Mouse (Mus musculus): ENCODE measurements around the gene BC052040.

The BC052040 gene

DNA sequence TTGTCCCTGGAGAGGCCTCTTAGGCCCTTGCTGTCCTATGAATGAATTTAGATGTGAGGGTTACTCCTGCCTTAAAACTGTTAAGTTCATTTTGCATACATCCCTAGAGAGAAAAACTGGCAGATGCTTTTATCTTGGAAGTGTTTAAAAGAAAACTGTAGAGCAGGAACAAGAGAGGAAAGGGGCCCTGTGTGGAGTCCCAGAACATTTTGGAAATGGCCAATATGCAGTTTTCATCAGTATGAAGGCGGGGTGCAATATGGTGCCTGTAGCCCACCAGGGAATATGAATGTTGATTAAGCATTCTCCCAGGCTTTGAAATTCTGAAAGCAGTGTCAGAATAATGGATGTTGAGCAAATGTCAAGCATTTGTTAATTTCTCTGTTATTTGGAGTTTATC is 19.8 kb downstream of the BC052040 start:
- DNase-seq (ENCODE audit: low spot score in 2 of 2) = no peak

DNA sequence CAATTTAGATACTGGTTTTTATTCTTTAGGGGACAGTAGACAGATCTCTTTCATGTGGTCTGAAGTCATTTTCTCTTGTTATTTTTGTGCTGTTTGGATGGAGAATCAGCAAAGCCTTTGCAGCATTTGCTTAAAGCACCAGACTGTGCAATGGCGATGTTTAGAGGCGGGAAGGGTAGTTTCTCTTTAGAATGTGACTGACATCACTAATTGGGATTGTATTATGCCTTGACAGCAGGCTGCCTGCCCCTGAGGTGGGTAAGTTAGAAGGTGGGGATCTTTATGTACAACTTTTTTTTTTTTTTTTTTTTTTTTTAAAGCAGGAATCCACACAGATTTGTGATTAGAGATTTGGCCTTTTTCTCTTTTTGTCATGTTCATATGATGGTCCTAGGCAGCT is 20.6 kb downstream of the BC052040 start:
- DNase-seq (ENCODE audit: low spot score in 2 of 2) = no peak

DNA sequence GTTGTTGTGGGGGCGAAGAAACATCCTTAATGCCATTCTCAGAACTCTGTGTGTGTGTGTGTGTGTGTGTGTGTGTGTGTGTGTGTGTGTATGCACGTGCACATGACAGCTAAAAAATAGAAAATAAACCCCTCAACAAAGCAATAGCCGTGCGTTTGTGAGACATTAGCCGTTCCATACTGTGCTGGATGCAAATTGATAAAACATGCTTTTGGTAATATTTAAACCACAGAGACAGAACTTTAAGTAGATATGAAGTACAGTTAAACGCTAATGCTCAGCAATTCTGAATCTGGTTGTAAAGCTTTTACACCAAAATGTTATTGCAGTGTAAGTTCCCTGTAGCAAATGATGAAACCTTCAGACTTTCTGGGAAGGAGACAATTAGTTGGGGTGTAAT is 22.6 kb downstream of the BC052040 start:
- no peak for DNase-seq (ENCODE audit: low spot score in 2 of 2)

DNA sequence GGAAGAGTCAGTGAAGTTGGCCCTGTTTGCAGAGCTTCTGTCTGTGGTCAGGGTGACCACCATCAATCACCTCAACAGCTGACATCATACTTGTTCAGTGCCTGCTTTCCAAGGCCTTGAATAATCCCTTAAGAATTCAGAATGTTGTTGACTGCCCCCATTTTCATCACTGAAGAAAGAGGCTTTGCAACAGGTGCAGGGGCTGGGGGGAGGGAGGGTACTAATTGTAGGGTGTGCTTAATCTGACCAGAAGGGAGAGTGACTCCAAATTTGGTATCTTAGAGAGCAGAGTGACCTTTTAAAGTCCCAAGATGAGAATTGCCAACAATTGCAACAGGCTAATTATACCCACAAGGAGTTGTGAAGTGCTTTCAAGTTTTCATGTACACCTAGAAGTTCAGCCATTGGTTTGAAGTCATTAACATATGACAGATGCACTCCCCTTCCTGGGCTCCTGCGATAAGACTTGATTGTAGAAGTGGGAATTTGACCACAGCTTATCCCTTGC is 24.4 kb downstream of the BC052040 start:
- no peak for DNase-seq (ENCODE audit: low spot score in 2 of 2)

DNA sequence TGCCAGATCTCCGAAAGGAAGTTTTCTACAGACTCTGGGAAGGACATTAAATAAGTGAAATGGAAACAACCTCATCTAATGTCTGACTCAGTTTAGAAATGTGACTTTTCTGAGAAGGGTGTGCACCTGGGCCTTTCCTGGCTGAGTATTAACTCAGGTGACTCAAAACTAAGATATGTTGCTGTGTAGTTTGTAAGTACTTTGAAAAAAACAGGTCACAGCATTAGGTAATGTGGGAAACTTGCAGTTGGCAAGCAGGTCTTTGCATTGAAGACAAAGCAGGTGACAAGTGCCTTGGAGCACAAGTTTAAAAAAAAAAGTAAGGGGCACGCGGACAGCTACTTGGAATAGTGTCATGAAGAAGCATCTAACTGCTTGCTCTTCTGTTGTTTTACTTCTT is 27.5 kb downstream of the BC052040 start:
- DNase-seq (ENCODE audit: low spot score in 2 of 2) = no peak

DNA sequence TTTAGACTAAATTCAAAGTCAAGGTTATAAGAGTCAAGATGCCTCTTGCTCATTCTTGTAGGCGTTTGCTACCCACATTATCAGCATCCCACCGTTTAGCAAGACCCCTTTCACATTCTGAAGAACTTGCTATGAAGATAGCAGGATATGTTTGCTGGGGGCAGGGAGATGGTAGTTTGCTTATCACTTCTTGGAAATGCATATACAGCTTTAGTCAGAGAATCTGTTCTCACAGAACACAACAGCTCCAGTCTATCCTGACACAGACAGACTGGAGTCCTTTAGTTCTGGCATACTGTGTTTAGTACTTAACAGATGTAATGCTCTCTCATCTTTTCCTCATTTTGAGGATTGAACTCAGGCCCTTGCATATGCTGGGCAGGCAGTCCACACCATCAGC is 28.6 kb downstream of the BC052040 start:
- DNase-seq (ENCODE audit: low spot score in 2 of 2) = no peak

DNA sequence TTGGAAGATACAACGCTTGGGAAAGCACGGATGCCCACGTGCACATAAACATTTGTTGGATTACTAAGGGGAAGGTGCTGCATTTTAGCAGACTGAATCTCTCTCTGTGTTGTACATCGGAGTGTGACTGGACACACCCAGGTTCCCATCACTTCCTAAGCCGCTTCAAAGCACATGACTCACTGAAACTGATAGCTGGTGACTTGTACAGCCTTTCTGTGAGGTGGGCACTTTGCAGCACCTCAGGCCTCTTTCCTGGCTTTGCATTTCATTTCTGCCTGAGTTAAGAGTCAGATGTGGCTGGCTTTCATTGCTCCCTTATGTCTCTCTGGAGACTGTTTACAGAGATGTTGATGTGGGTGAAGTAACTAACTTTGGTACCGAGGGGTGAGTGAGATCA is 29.0 kb downstream of the BC052040 start:
- DNase-seq (ENCODE audit: low spot score in 2 of 2) = no peak

DNA sequence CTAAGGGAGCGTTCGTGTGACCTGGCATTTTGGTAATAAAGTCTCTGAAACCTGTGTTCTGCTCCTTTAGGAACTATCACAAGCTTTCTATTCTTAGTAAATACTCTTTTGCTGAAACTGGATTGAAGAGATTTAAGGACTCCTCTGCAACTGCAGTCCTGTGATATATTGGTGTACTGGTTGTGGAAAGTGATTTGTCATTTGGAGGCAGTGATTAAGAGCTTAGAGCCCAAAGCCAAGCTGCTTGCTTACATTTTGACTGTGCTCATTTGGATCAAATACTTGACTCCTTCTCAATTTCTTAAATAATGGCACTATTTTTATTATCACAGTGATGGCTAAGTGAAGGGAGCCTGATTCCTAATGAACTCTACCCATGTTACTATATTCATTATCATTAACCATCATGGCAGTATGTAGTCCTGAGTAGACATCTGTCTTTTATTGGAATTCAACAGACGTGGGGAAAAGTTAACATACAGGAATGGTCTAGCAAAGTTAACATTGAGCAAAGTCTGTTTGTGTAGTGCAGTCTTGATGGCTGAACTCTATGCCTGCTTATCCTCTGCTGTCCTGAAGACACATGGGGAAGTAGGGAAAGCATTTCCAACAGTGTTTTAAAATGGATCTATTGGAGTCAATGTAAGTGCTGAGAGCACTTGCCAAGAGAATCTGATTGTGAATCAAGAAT is 32.5 kb downstream of the BC052040 start:
- DNase-seq (ENCODE audit: low spot score in 2 of 2) = no peak

DNA sequence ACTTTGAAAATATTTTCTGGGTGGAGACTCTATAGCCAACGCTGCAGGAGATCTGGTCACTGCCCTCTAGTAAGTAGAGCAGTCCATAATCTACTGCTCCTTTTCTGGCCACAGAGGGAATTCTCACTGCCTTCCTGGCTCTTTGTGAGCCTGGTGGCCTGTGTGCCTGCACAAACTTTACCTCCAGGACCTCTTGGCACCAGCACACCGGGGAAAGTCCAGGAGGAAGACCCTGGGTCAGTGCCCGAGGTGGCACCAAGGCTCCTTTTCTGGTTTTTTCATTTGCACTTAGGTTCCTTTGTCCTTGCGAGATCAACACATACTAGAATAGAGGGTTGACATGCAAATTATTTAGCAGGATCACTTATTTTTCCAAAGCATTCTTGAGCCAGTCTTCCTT is 47.0 kb downstream of the BC052040 start:
- no peak for DNase-seq (ENCODE audit: low spot score in 2 of 2)

DNA sequence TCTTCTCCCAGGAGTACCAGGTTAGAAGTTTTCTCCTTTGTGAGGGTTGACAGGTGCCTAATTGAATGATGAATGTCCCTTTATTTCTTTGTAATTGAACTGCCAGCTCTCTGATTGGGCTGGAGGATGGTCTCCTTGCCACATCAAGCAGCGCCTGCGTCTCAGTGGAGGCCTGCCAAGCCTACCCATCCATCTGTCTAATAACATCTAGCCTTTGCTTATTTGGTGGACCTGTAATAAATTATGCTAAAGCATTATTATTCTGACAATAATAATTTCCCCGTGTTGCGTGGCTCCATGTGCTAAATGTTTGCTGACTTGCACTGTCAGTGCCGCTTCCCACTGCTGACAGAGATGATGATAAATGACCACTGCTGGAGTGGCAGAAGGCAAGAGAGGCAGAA is 49.5 kb downstream of the BC052040 start:
- DNase-seq (ENCODE audit: low spot score in 2 of 2) = no peak

DNA sequence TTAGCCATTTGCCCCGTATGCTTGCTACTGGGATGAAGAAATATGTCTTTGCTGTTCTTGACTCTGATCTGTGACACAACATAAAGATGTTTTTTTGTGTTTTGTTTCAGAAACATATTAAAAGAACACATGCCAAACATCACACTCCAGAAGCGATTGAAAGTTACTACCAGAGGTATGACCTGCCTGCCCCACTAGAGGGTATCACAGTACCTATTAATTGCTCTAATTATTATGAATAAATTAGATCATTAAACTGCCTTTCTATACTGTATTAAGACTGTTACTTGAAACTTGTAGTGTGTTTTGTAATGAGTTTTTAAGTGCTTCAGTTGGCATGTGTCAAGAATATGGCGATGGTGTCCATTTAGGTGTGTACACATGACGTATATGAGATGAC is 50.3 kb downstream of the BC052040 start:
- no peak for DNase-seq (ENCODE audit: low spot score in 2 of 2)

DNA sequence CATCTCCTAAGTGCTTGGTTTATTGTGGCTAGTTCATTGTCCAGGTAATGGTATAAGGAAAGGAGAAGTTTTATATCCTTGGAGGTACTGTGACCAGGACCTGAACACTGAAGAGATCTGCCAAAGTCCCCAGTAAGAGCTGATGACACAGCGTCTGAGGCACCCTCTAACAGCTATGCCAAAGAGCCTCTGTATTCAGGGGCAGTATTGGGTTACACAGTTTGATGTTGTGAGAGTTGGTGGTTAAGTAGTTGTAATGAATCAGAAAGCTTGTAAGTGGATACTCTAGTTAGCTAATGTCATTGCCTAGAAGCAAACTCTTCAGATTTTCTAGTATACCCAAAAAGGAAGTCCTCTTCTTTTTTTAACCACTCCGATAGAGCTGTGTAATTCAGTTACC is 68.7 kb downstream of the BC052040 start:
- no peak for DNase-seq (ENCODE audit: low spot score in 2 of 2)

DNA sequence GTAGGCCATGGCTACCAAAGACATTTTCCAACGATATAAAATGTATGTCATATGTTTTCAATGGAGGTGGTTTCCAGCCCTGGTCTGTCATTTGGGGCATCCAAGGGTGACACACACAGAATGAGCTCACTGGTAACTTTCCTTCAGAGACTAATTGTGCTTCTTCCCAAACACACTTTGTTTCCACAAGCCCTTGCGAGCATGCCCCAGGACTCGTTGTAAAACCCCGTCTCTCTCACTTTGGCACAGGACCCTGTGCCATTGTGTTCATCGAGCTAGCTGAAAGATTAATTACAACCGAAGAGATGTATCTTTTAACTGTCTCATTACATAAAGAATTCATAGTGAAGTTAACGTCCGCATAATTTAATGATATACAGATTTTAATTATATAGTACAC is 78.2 kb downstream of the BC052040 start:
- DNase-seq (ENCODE audit: low spot score in 2 of 2) = no peak

DNA sequence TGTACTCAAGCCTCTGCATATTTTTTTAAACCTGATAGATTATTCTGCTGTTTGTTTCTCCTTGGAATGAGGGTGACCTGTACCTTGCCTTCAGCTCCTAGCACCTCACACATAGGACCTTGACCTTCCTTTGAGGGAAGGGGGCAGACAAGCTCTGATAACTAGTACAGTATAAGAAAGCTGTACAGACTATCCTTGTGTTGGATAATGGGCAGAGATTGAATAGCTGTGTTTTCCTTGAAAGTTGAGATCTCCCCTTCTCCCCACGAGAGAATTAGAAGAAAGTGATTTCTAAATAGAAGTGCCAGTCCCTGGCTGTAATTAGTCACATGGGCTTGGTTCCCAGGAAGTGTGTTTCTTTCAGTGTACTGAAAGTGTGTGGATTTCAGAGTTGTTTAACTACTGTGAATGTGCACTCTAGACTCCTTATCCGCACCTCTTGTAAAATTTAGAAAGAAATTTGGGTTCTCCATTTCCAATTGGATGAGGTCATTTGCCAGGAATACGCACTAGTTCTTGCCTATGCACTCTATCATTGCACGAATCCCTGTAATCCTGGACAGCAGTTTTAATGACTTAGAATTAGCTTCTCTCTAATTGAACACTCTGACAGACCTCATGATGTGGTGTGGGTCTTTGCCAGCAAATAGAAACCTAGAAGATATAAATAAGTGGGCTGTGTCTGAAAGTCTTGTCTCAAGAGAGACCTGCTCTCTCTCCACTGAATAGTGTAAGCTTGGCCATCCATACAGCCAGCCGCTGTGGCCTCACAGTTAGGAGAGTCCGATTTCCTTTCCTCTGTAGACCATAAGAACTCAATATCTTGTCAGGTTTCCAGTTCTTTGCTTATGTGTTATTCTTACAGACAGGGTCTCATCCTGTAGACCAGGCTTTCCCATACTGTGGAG is 79.0 kb downstream of the BC052040 start:
- DNase-seq (ENCODE audit: low spot score in 2 of 2) = no peak

DNA sequence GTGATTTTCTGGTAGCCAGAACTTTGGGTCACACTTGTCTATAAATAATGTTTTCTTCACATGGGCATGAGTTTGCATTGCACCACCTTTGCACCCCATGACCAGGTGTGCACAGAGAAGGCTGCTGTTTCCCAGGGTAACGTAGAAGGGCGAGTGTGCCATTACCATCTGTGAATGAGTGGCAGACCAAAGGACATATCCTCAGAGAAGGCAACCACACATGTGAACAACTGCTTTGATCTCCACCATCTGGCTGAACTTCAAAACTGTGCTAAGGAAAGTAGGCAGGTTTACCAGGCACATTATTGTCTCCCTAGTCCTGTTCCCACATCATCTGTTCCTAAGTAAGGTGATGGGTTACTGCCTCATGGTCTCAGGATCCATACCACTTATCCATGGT is 86.0 kb downstream of the BC052040 start:
- DNase-seq (ENCODE audit: low spot score in 2 of 2) = no peak

DNA sequence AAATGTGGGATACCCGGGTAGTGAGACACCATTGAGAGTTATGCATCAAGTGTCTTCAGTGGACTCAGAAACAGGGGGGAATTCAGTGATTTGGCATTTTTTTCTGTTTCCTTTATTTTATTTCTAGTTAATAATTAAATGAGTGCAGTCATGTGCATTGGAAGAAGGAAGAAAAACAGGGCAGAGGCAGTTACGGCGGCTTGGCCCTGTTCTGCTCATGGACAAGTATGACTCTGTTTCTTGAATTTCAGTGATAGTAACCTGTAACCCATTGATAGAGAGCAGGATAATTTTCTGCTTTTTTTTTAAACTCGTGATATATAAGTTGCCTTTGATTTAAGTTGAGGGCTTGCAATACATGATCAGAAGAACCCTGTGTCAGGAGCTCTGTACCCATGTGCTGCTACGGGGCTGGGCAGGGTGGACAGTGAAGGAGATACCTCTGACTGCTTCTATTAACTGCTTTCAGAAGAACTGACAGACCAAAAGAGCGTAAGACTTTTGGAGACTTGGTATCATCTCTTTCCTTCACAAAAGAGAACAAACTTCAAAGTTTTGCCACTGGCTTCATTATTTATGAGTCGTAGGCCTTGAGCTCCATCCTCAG is 91.6 kb downstream of the BC052040 start:
- DNase-seq (ENCODE audit: low spot score in 2 of 2) = no peak

DNA sequence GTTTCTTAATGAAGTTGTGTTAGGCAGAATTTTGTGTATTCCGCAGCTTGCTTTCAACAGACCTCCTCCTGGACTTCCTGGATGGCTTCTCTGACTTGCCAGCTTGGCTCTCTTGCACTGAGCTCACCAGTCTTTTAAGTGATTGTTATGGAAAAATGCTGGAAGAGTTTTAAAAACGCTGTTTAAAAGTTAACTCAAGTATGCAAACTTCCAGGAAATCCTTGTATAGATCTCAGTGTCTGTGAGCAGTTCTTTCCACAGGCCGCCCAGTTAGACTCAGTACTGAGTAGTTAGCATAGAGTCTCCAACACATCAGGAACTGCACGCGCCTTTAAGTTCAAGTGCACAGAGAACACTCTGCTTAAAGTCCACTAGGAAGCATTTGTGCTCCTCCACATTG is 97.3 kb downstream of the BC052040 start:
- no peak for DNase-seq (ENCODE audit: low spot score in 2 of 2)

DNA sequence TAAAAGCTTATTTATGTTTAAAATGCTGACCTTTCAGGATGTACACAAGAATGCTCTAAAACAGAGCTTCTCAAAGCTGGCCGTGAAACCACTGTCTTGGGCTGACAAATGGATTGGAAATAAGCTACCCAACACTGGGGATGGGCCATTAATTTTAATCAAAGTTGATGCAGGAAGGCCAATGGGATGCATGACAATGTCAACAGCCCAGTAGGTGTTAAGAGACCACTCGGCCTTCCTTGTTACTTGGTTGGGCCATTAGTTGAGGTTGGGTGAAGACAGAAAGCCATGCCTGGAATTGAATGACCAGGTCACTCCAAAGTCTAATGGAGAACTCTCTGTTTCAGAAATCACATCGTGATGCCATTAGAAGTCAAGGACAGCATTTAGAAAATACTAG is 103.7 kb downstream of the BC052040 start:
- no peak for DNase-seq (ENCODE audit: low spot score in 2 of 2)

DNA sequence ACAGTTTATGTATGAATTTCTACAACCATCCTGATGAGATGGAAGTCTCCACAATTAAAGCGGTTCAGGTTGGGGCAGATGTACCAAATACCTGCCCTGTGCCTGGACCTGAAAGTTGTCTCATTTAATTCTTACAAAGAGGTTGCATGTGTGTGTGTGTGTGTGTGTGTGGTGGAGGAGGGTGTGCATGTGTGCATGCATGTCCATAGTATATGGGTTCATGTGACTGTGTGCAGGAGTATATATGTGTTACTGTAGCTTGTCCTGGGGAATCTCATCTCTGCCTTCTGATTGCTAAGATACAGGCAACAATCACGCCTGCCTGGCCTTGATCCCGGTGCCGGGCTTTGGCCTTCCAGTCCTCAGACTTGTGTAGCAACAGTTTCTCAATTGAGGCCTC is 106.1 kb downstream of the BC052040 start:
- no peak for DNase-seq (ENCODE audit: low spot score in 2 of 2)

DNA sequence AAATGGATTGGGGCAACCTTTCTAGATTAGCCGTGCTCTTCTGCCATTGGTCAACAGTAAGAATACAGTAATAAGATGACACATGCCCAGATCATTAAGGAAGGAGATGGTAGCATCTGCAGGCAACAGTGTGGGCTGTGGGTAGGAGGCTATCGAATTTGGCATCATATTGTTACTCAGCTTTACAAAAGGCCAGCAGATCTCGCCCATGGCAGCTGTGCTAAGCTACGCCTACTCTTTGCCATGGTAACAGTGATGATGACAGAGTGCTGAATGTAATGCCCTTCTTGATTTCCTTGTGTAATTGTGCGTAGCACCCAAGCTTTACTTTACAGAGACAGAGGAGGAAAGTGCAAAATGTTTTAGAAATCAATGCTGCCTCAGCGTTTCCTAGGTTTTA is 106.8 kb downstream of the BC052040 start:
- DNase-seq (ENCODE audit: low spot score in 2 of 2) = no peak

DNA sequence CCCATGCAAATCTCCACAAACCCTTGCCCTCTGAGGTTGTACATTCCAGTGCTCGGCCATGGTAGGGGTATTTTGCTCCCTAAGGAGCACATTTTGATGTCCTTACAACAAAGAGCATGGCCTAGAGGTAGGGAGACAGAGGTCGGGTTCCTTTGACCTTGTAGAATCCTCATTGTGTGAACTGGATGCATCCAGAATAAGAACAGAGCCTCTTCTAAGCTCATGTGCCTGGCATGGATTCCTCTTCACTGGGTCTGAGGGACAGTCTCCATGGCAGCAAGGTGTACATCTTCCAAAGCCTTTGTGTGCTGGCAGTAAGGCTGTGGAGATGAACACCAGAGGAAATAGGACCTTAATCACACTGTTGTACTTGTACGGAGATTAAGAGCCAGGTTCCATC is 112.3 kb downstream of the BC052040 start:
- no peak for DNase-seq (ENCODE audit: low spot score in 2 of 2)

DNA sequence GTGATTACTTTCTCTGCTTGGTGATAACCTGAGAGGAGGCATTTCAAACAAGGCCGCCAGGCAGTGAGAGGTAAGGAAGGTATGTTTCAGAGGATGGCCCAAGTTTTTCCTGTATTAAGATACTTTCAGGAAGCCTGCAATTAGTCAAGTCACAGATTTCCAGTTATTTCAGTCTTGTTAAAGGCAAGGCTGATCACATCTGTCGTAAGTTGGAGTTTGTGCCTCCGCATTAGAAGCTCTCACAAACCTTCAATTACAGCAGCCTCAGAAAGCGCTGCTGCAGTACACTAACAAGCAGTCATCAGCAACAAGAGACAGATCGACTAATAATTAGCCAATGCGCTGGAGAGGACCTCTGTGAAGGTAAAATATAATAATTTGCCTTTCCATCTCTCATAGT is 112.9 kb downstream of the BC052040 start:
- no peak for DNase-seq (ENCODE audit: low spot score in 2 of 2)

DNA sequence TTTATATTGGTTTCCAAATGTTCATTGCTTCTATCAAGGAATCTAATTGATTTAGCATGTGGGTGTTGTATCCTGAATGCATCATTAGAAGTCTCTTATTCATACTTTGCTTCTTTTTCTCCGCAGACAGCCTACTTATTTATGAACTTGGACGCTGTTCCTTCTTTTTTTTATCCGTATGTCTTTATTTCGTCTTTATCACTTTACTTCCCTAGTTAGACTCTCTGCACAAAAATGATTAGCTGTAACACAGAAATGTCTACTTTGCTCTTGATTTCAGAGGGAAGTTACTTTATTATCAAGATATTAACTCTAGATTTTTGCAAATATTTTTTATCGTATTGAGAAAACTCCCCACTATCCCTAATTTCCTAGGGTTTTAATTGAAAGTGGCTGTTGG is 117.5 kb downstream of the BC052040 start:
- no peak for DNase-seq (ENCODE audit: low spot score in 2 of 2)

All from heart, adult 9 months (tissue).